Mouse (Mus musculus) hindbrain, embryonic 16.5 days (tissue): ENCODE data around the gene Dazap2. TPM values are rescaled to one million over a fixed set of nuclear protein-coding genes. Genes with fewer than 3 reads are reported as not detected.

ENCODE experiments used
- microRNA-seq: library from miRNA; unstranded; fragments of <30 nt; microRNA quantifications from one replicate; pipeline ENCODE4, GENCODE M21; 2017
- polyA plus RNA-seq: library from polyadenylated mRNA; unstranded; fragments of >200 nt; fragmentation: Nextera tagmentation; extraction: Ambion mirVana; gene quantifications from 2 replicates; pipeline ENCODE4 v1.2.1, GENCODE M21; 2015

Gene Dazap2
- polyA plus RNA-seq, 1 experiment from 2014 or later = 123 TPM

Small RNA genes lying within 50 kb of the gene (microRNA-seq; reads per million reads assigned to microRNA genes)
- gene Mir6961 = not detected

Other genes starting within 250 kb of the Dazap2 start
- gene Gm5475, start 193.2 kb upstream of the Dazap2 start, polyA plus RNA-seq = 0.11 and 0.16 TPM in 2 replicates
- gene Slc11a2, start 190.3 kb upstream of the Dazap2 start, polyA plus RNA-seq = 24.9 and 30.8 TPM in 2 replicates
- gene Letmd1, start 146.3 kb upstream of the Dazap2 start, polyA plus RNA-seq = 59.3 and 62.0 TPM in 2 replicates
- 36.3 and 43.4 TPM in 2 replicates for gene Csrnp2, start 119.9 kb upstream of the Dazap2 start, polyA plus RNA-seq
- gene Tfcp2, start 63.3 kb upstream of the Dazap2 start, polyA plus RNA-seq = 32.4 and 37.4 TPM in 2 replicates
- 26.4 and 31.2 TPM in 2 replicates for gene Pou6f1, start 15.4 kb upstream of the Dazap2 start, polyA plus RNA-seq
- 3.6 and 4.1 TPM in 2 replicates for gene Smagp, start 21.6 kb downstream of the Dazap2 start, polyA plus RNA-seq
- gene Bin2, start 54.2 kb downstream of the Dazap2 start, polyA plus RNA-seq = 1.6 and 1.9 TPM in 2 replicates
- gene Cela1, start 72.6 kb downstream of the Dazap2 start, polyA plus RNA-seq = 1.4 and 2.0 TPM in 2 replicates
- gene Galnt6, start 114.0 kb downstream of the Dazap2 start, polyA plus RNA-seq = 0.17 and 0.30 TPM in 2 replicates
- 24.7 and 27.9 TPM in 2 replicates for gene Slc4a8, start 146.4 kb downstream of the Dazap2 start, polyA plus RNA-seq